Mouse (Mus musculus) natural killer cell, adult 2 months (primary cell): ENCODE results near the gene Palm.

Source experiments
- DNase-seq, 2 experiments: peaks; one replicate each; pipeline ENCODE4 v3.0.0; 2022; ENCODE audit warnings: low spot score in 2 of 2

Gene Palm

GRCm38 (mm10) chr10:79772320-79772719, 21.1 kb upstream of the Palm start:
- DNase-seq: no peak

- no peak for DNase-seq
Measured at GRCm38 (mm10) chr10:79773208-79773607, 20.2 kb upstream of the Palm start.

GRCm38 (mm10) chr10:79774486-79775279, 18.7 kb upstream of the Palm start:
- DNase-seq: no peak

GRCm38 (mm10) chr10:79777103-79777531, 16.3 kb upstream of the Palm start, which contains the start of gene Fstl3:
Gene Fstl3, plus strand, starts transcription at chr10:79777272.
- DNase-seq: no peak

GRCm38 (mm10) chr10:79778006-79778405, 15.4 kb upstream of the Palm start:
- DNase-seq: no peak

GRCm38 (mm10) chr10:79779193-79779592, 14.2 kb upstream of the Palm start:
- no peak for DNase-seq

GRCm38 (mm10) chr10:79779784-79780663, 13.3 kb upstream of the Palm start:
- peak; percentile 98 for DNase-seq

GRCm38 (mm10) chr10:79780664-79781015, 12.7 kb upstream of the Palm start:
- no peak for DNase-seq

- DNase-seq: no peak
Measured at GRCm38 (mm10) chr10:79781139-79781538, 12.2 kb upstream of the Palm start.

GRCm38 (mm10) chr10:79781956-79782355, 11.4 kb upstream of the Palm start:
- DNase-seq: no peak

GRCm38 (mm10) chr10:79783050-79783449, 10.3 kb upstream of the Palm start:
- no peak for DNase-seq

GRCm38 (mm10) chr10:79783920-79784800, 9.2 kb upstream of the Palm start:
- DNase-seq: peak in 1 of 2 experiments; percentile 56

- peak; percentile 72 to 83 for DNase-seq
Measured at GRCm38 (mm10) chr10:79788386-79789158, 4.8 kb upstream of the Palm start.

GRCm38 (mm10) chr10:79789581-79789980, 3.8 kb upstream of the Palm start:
- no peak for DNase-seq

GRCm38 (mm10) chr10:79790861-79791260, 2.5 kb upstream of the Palm start, which contains the start of gene Prss57:
Gene Prss57, minus strand, starts transcription at chr10:79790961.
- no peak for DNase-seq

GRCm38 (mm10) chr10:79792339-79793040, 882 bp upstream of the Palm start:
- DNase-seq: no peak

- peak in 1 of 2 experiments; percentile 29 for DNase-seq
Measured at GRCm38 (mm10) chr10:79793738-79794490, 542 bp downstream of the Palm start.

GRCm38 (mm10) chr10:79794491-79794931, 1.1 kb downstream of the Palm start:
- DNase-seq: no peak

- no peak for DNase-seq
Measured at GRCm38 (mm10) chr10:79795905-79796304, 2.5 kb downstream of the Palm start.
